Mouse (Mus musculus): Measurements from ENCODE around the gene Serpina1e. TPM values are rescaled to one million over a fixed set of nuclear protein-coding genes. Genes with fewer than 3 reads are reported as not detected.

Gene Serpina1e
- polyA plus RNA-seq (2012; rRNA removed), result 0.55 and 0.84 TPM in 2 replicates

DNA sequence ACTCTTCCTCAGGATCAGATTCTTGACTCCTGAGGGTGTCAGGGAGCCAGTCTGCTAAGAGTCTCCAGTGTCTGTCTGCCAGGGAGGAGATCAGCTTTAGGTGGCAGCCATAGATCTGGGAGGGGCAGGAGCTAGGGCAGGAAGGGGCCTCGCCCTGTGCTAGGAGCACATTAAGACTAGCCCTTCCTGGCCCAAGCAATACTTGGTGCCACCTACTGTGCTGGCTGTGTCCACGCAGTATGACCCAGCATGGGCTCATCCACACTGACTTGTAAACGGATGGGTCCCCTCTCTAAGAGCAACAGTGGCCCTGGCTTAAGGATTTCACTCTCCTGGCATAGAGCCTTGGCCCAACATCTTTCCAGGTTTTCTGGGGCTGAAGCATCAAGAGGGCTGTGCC, at the start of gene Serpina1e:
Serpina1e (minus strand) TSS at position 178 of the 400 bp plus-strand sequence.
- Histone ChIP-seq H3K27ac (ENCODE audit: insufficient read depth, low read depth, low read length) (no peak within 1 kb of the TSS), H3K36me3 (ENCODE audit: control insufficient read depth, insufficient read depth, low read length) (no peaks in the 10 kb centered on the region), H3K27me3 (ENCODE audit: control insufficient read depth, insufficient read depth, low read length) (no peaks in the 10 kb centered on the region), H3K4me3 (ENCODE audit: low read depth, low read length) (no peak within 1 kb of the TSS), H3K4me1 (ENCODE audit: control insufficient read depth, insufficient read depth, insufficient read length, low read length) (no peaks in the 10 kb centered on the region)
- WGBS, result 63% methylated on average over 3 of the region's 3 CpGs
- no peak for TF ChIP-seq POLR2A (IDR thresholded peaks at IDR 0.05; ENCODE audit: low read depth, low read length)
- no peak for TF ChIP-seq CTCF (IDR thresholded peaks at IDR 0.05; ENCODE audit: extremely low read depth, insufficient read length, insufficient replicate concordance, low read depth, low read length)

DNA sequence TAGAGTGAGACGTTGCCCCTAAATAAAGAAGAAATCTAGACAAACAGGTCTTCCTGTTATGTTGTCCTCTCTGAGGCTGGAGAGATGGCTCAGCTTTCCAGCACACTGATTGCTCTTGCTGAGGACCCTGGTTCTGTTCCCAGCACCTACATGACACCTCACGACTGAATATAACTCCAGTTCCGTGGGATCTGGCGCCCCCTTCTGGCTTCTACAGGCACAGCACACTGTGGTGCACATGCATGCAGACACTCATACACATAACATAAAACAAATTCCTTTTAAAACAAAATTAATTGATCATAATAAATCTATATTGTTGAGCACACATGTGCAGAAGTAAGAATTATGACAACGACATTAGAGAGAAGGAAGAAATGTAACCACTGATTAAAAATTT, 45.9 kb upstream of the Serpina1e start:
- WGBS, result 89% methylated on average over 5 of the region's 5 CpGs
- TF ChIP-seq CTCF (IDR thresholded peaks at IDR 0.05; ENCODE audit: extremely low read depth, insufficient read length, insufficient replicate concordance, low read depth, low read length), result no peak
- no peak for TF ChIP-seq POLR2A (IDR thresholded peaks at IDR 0.05; ENCODE audit: low read depth, low read length)
- Histone ChIP-seq H3K36me3 (ENCODE audit: control insufficient read depth, insufficient read depth, low read length) (no peaks in the 10 kb centered on the region), H3K4me3 (ENCODE audit: low read depth, low read length) (no peak overlapping the region), H3K27me3 (ENCODE audit: control insufficient read depth, insufficient read depth, low read length) (no peaks in the 10 kb centered on the region), H3K27ac (ENCODE audit: insufficient read depth, low read depth, low read length) (no peak overlapping the region), H3K4me1 (ENCODE audit: control insufficient read depth, insufficient read depth, insufficient read length, low read length) (peaks cover 5% of the 10 kb centered on the region; the same call in 1 of the 2 replicates)

DNA sequence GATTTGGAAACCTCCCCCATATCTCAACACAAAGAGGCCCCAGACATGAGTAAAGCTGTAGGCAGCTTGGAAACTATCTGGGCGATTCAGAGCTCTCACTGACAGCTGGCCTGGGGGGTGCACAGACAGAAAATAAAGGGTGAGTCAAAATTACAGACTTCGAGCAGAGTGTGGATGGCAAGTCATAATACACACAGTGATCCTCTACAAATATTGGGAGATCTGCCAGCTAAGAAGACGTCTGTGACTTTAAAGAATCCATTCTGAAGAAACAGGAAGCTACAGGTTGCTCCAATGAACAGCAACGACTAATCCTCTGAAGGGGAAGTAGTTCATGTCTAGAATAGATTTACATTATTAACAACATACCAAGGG, 44.5 kb upstream of the Serpina1e start:
- Histone ChIP-seq H3K4me3 (ENCODE audit: low read depth, low read length) (no peak overlapping the region), H3K27ac (ENCODE audit: insufficient read depth, low read depth, low read length) (no peak overlapping the region), H3K4me1 (ENCODE audit: control insufficient read depth, insufficient read depth, insufficient read length, low read length) (no peaks in the 10 kb centered on the region; the same call in 1 of the 2 replicates), H3K36me3 (ENCODE audit: control insufficient read depth, insufficient read depth, low read length) (no peaks in the 10 kb centered on the region), H3K27me3 (ENCODE audit: control insufficient read depth, insufficient read depth, low read length) (no peaks in the 10 kb centered on the region)
- TF ChIP-seq POLR2A (IDR thresholded peaks at IDR 0.05; ENCODE audit: low read depth, low read length) (no peak), CTCF (IDR thresholded peaks at IDR 0.05; ENCODE audit: extremely low read depth, insufficient read length, insufficient replicate concordance, low read depth, low read length) (no peak)
- 5% methylated on average over 4 of the region's 4 CpGs for WGBS

DNA sequence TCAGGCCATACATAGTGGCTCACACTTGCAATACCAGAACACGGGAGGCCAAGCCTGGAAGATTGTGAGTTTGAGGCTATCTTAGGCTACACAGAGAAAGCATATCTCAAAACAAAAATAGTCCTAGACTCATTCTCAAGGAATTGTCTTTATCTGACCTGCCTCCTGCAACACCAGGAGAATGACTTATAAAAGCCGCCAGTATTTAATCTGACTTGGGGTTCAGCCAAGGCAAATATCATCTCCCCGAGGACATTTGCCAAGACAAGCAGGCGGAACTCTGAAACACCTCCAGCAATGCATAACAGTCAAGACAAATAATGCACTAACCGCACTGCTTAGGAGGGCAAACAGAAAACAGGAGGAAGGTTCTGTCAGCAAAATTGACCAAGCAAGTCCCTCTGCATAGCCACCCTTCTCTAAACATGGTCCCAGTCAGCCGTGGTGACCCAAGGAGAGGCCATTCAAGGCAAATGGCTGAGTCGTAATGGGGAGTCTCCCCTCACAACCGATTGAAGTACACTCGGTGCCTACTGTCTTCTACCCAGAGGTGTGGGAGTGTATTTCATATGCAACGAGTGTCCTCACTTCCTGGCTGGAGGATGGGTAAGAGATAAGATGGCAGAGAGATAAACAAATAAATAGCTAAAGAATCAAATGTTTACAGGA, 43.9 kb upstream of the Serpina1e start:
- no peak for TF ChIP-seq POLR2A (IDR thresholded peaks at IDR 0.05; ENCODE audit: low read depth, low read length)
- no peak for TF ChIP-seq CTCF (IDR thresholded peaks at IDR 0.05; ENCODE audit: extremely low read depth, insufficient read length, insufficient replicate concordance, low read depth, low read length)
- Histone ChIP-seq H3K4me1 (ENCODE audit: control insufficient read depth, insufficient read depth, insufficient read length, low read length) (no peaks in the 10 kb centered on the region; the same call in 1 of the 2 replicates), H3K36me3 (ENCODE audit: control insufficient read depth, insufficient read depth, low read length) (no peaks in the 10 kb centered on the region), H3K27ac (ENCODE audit: insufficient read depth, low read depth, low read length) (peak overlapping the region; percentile 47), H3K27me3 (ENCODE audit: control insufficient read depth, insufficient read depth, low read length) (no peaks in the 10 kb centered on the region), H3K4me3 (ENCODE audit: low read depth, low read length) (no peak overlapping the region)
- 15% methylated on average over 10 of the region's 10 CpGs for WGBS

DNA sequence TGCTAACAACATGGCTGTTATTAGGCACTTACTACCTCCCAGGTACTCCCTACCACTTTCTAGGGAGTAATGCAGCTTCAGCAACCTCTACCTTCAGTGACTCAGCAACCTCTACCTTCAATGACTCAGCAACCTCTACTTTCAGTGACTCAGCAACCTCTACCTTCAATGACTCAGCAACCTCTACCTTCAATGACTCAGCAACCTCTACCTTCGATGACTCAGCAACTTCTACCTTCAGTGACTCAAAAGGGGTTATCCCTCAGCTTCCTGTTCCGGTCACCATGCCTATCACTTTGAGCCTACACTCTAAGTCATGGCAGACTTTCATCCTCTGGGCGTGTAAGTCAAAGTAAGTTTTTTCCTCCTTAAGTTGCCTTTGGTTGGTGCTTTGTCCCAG, 41.8 kb upstream of the Serpina1e start:
- Histone ChIP-seq H3K4me3 (ENCODE audit: low read depth, low read length) (no peak overlapping the region), H3K27ac (ENCODE audit: insufficient read depth, low read depth, low read length) (no peak overlapping the region), H3K4me1 (ENCODE audit: control insufficient read depth, insufficient read depth, insufficient read length, low read length) (no peaks in the 10 kb centered on the region; the same call in 1 of the 2 replicates), H3K27me3 (ENCODE audit: control insufficient read depth, insufficient read depth, low read length) (no peaks in the 10 kb centered on the region), H3K36me3 (ENCODE audit: control insufficient read depth, insufficient read depth, low read length) (no peaks in the 10 kb centered on the region)
- TF ChIP-seq POLR2A (IDR thresholded peaks at IDR 0.05; ENCODE audit: low read depth, low read length) (no peak), CTCF (IDR thresholded peaks at IDR 0.05; ENCODE audit: extremely low read depth, insufficient read length, insufficient replicate concordance, low read depth, low read length) (no peak)
- 88% methylated on average over 3 of the region's 3 CpGs for WGBS

DNA sequence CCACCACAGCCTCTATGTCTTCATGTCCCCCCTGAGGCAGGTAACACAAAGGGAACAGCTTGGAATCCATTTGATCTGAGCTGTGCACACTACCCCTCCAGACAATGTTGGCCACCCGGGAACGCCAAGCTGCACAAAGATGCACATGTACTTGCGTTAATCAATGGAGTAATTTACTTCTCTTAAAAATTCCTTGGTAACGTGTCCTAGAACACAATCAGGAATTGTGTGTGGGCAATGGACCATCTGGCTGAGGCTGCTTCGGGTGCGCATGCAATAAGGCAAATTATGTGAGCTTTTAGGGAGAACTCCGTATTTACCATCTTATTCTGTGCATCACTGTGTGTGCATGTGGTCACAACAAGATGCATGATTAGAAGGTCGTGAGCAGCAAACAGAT, 40.8 kb upstream of the Serpina1e start:
- no peaks in the 10 kb centered on the region; the same call in 1 of the 2 replicates for H3K4me1 ChIP-seq (ENCODE audit: control insufficient read depth, insufficient read depth, insufficient read length, low read length)
- H3K4me3 ChIP-seq (ENCODE audit: low read depth, low read length), result no peak overlapping the region
- H3K36me3 ChIP-seq (ENCODE audit: control insufficient read depth, insufficient read depth, low read length), result no peaks in the 10 kb centered on the region
- H3K27me3 ChIP-seq (ENCODE audit: control insufficient read depth, insufficient read depth, low read length), result no peaks in the 10 kb centered on the region
- WGBS, result 94% methylated on average over 8 of the region's 8 CpGs
- H3K27ac ChIP-seq (ENCODE audit: insufficient read depth, low read depth, low read length), result no peak overlapping the region
- TF ChIP-seq POLR2A (IDR thresholded peaks at IDR 0.05; ENCODE audit: low read depth, low read length), result no peak
- TF ChIP-seq CTCF (IDR thresholded peaks at IDR 0.05; ENCODE audit: extremely low read depth, insufficient read length, insufficient replicate concordance, low read depth, low read length), result no peak

DNA sequence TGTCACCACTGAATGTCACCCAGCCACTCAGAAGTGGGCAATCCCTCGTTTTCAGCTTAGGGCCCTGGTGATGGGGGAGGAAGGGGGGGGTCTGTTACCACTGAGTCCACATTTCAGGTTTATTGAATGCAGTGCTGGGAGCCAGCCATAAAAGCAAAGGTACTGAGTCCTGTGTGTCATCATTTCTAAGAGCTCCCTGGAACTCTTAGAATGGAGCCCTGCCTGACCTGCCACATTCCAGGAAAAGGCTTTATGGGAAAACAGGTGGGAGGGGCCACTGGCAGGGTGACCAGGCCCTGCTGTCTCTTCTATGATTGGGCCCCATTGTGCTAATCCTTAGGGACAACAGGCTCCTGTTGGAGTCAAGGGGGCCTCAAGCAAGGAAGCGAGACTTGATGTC, 37.7 kb upstream of the Serpina1e start:
- Histone ChIP-seq H3K27me3 (ENCODE audit: control insufficient read depth, insufficient read depth, low read length) (no peaks in the 10 kb centered on the region), H3K4me3 (ENCODE audit: low read depth, low read length) (no peak overlapping the region), H3K27ac (ENCODE audit: insufficient read depth, low read depth, low read length) (no peak overlapping the region), H3K4me1 (ENCODE audit: control insufficient read depth, insufficient read depth, insufficient read length, low read length) (no peaks in the 10 kb centered on the region), H3K36me3 (ENCODE audit: control insufficient read depth, insufficient read depth, low read length) (no peaks in the 10 kb centered on the region)
- WGBS, result 63% methylated on average over 2 of the region's 2 CpGs
- TF ChIP-seq POLR2A (IDR thresholded peaks at IDR 0.05; ENCODE audit: low read depth, low read length), result no peak
- TF ChIP-seq CTCF (IDR thresholded peaks at IDR 0.05; ENCODE audit: extremely low read depth, insufficient read length, insufficient replicate concordance, low read depth, low read length), result no peak
